Mouse (Mus musculus) intestine, embryonic 15.5 days (tissue): Measurements from ENCODE around the gene Nynrin. TPM values are rescaled to one million over a fixed set of nuclear protein-coding genes. Genes with fewer than 3 reads are reported as not detected.

ENCODE experiments used
- ATAC-seq: fragments of 200-750 bp; cut with Nextera tagmentation; 2 replicates; pipeline ENCODE4 v1.8.0; 2017; ENCODE audit warnings: moderate TSS enrichment, moderate library complexity
- H3K27ac ChIP-seq: fragments of 300-500 bp; sonication (generic); 2 replicates; pipeline ENCODE4 v1.5.1; 2015; ENCODE audit warnings: mild to moderate bottlenecking, inconsistent platforms
- H3K27me3 ChIP-seq: fragments of 300-500 bp; sonication (generic); replicated peaks from 2 replicates; pipeline ENCODE4 v1.6.1; 2015; ENCODE audit warnings: inconsistent platforms
- H3K36me3 ChIP-seq: fragments of 300-500 bp; sonication (generic); 2 replicates; pipeline ENCODE4 v1.6.1; 2015; ENCODE audit warnings: inconsistent platforms
- H3K4me1 ChIP-seq: fragments of 300-500 bp; sonication (generic); replicated peaks from 2 replicates; pipeline ENCODE4 v1.6.1; 2015; ENCODE audit warnings: inconsistent platforms
- H3K4me2 ChIP-seq: fragments of 300-500 bp; sonication (generic); replicated peaks from 2 replicates; pipeline ENCODE4 v1.6.1; 2015; ENCODE audit warnings: mild to moderate bottlenecking, inconsistent platforms
- H3K4me3 ChIP-seq: fragments of 300-500 bp; sonication (generic); replicated peaks from 2 replicates; pipeline ENCODE4 v1.5.1; 2015; ENCODE audit warnings: inconsistent platforms
- H3K9ac ChIP-seq: fragments of 300-500 bp; sonication (generic); 2 replicates; pipeline ENCODE4 v1.6.1; 2015; ENCODE audit warnings: inconsistent platforms
- H3K9me3 ChIP-seq: fragments of 300-500 bp; sonication (generic); 2 replicates; pipeline ENCODE4 v1.6.1; 2016; ENCODE audit warnings: inconsistent platforms
- WGBS: fragments of 180-500 bp; shearing (Covaris S2); methylation state at CpG from one replicate; pipeline ENCODE4 v1.1.7; 2015; 5-methylcytosine and 5-hydroxymethylcytosine counted together
- polyA plus RNA-seq: library from polyadenylated mRNA; unstranded; fragments of >200 nt; fragmentation: Nextera tagmentation; extraction: Ambion mirVana; gene quantifications from 2 replicates; pipeline ENCODE4 v1.2.1, GENCODE M21; 2015

The Nynrin gene
- polyA plus RNA-seq, 1 experiment from 2014 or later, result 18.3 TPM

DNA sequence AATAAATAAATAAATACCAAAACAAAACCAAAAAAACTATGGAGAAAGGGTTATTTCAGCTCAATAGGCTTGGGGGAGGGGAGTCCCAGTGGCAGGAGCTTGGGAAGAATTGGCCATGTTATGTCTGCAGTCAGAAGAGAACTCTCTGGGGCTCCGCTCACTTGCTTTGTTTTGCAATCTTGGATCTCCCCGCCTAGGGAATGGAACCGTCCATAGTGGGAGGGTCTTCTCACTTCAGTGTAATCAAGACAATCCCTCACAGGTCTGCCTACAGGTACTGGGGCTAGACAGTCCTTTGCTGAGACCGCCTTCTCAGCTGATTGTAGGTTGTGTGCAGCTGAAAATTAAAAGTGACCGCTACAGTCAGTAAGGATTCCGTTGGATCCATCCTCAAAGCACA, 15.7 kb downstream of the Nynrin start:
- peaks cover 10% of the 10 kb centered on the region for H3K4me1 ChIP-seq
- H3K4me3 ChIP-seq, result no peak overlapping the region
- H3K27me3 ChIP-seq, result no peaks in the 10 kb centered on the region
- ATAC-seq, result no peak
- WGBS, result 93% methylated on average over 6 of the region's 6 CpGs
- H3K4me2 ChIP-seq, result no peak overlapping the region
- H3K9ac ChIP-seq, result no peak overlapping the region
- peaks cover 57% of the 10 kb centered on the region for H3K36me3 ChIP-seq
- H3K9me3 ChIP-seq, result no peaks in the 10 kb centered on the region
- no peak overlapping the region for H3K27ac ChIP-seq

DNA sequence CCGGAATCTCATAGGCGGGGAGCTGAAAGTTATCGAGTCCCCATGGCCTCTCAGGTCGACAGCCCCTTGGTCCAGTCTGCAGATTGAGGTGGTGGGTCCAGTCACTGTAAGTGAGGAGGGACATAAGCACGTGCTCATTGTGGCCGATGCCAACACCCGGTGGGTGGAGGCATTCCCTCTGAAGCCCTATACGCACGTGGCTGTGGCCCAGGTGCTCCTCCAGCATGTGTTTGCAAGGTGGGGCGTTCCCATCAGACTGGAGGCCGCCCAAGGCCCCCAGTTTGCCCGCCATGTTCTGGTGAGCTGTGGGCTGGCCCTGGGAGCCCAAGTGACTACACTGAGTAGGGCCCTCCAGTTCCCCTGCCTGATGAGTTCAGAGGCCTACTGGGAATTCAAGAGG, 18.2 kb downstream of the Nynrin start:
- Histone ChIP-seq H3K4me1 (peaks cover 10% of the 10 kb centered on the region), H3K27ac (no peak overlapping the region), H3K4me3 (no peak overlapping the region), H3K9me3 (no peaks in the 10 kb centered on the region), H3K4me2 (no peak overlapping the region), H3K36me3 (peaks cover 40% of the 10 kb centered on the region), H3K27me3 (no peaks in the 10 kb centered on the region), H3K9ac (no peak overlapping the region)
- no peak for ATAC-seq
- WGBS, result 86% methylated on average over 12 of the region's 12 CpGs

DNA sequence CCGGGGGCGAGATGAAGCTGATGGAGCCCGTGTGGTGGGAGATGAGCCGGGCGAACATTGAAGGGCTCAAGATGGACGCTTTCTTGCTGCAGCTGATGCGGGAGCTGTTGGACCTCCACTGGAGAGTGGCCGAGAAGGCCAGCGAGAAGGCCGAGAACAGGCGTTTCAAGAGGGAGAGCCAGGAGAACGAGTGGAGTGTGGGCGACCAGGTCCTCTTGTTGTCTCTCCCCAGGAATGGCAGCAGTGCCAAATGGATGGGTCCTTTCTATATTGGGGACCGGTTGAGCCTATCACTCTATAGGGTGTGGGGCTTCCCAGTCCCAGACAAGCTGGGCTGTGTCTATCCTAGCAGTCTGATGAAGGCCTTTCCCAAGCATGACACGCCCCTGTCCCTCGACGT, 18.7 kb downstream of the Nynrin start:
- WGBS, result 85% methylated on average over 17 of the region's 17 CpGs
- Histone ChIP-seq H3K36me3 (peaks cover 40% of the 10 kb centered on the region), H3K4me2 (no peak overlapping the region)

DNA sequence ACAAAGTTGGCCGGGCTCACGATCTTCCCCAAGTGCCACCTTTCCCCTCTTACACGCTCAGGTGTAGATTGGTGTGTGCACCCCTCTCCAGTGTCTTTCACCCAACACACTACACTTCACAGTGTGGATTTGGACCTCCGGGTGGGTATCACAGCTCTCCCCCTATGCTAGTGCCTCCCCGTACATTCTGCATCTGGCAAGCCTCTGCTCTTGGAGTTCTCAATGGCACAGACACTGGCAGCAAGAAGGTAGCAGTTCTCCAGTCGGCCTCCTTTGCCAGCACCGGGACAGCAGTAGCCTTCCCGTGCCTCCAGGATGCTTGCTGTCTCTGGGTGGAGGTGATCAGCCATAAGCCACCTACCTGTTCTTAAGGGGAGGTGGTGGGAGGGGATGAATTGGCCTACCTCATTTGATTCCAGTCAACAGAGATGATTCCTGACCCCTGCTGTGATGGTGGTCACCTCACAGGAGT, 19.5 kb downstream of the Nynrin start:
- no peak overlapping the region for H3K27ac ChIP-seq
- no peak overlapping the region for H3K4me3 ChIP-seq
- peak; percentile 11; the same call in 1 of the 2 replicates for ATAC-seq
- WGBS, result 87% methylated on average over 8 of the region's 8 CpGs
- no peak overlapping the region for H3K9ac ChIP-seq
- H3K36me3 ChIP-seq, result peaks cover 33% of the 10 kb centered on the region
- peaks cover 15% of the 10 kb centered on the region for H3K4me1 ChIP-seq
- no peak overlapping the region; the same call in 1 of the 2 replicates for H3K4me2 ChIP-seq
- no peaks in the 10 kb centered on the region for H3K9me3 ChIP-seq
- H3K27me3 ChIP-seq, result no peaks in the 10 kb centered on the region

More for the DNA sequence above, 18.7 kb downstream of the Nynrin start:
- no peaks in the 10 kb centered on the region for H3K27me3 ChIP-seq
- H3K4me1 ChIP-seq, result peaks cover 10% of the 10 kb centered on the region
- no peaks in the 10 kb centered on the region for H3K9me3 ChIP-seq
- ATAC-seq, result peak; percentile 37; the same call in 1 of the 2 replicates
- H3K27ac ChIP-seq, result no peak overlapping the region
- no peak overlapping the region for H3K9ac ChIP-seq
- H3K4me3 ChIP-seq, result no peak overlapping the region

DNA sequence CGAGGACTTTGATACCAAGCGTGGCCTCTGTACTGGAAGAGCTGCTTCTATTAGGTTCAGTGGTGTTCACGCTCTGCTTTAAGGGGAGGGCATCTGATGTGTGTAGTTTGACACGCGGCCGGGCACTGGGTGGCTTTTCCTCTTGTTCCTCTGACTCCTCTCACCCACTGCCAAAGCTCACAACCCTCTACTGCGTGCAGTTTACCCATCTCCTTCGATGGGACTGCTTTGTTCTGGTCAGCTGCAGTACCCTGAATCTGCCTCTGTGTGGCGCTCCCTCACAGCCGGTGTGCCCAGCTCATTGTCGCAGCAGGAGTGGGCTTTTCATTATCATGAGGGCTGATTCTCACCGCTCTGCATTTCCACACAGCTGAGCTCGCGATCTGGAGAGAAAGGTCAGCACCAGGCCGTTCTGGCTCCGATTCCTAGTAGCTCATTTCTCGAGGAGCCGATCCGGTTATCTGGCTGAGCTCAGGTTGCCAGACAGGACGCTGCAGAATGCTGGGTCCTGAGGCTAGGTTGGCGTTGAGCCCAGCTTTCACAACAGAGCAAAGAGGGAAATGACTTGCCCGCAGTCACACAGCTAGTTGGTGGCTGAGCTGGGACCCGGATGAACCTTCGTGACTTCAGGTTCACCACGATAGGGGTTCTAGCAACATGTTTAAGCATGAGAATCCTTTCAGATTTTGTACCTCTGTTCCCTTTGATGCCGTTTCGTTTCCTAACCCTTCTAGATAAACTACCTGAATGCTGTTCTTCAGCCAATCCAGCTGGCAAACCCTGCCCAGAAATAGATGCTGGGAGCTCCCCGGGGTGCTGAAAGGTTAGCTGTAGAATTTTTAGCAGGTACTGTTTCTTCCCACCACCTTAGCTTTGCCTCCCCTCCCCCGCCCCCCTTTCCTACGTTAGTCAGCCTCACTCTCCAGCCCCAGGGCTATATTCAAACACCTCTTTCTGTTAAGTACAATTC, 20.2 kb downstream of the Nynrin start:
- Histone ChIP-seq H3K27me3 (no peaks in the 10 kb centered on the region), H3K4me2 (peak overlapping the region; percentile 52), H3K4me3 (peak overlapping the region; percentile 12), H3K9ac (no peak overlapping the region), H3K4me1 (peaks cover 15% of the 10 kb centered on the region), H3K36me3 (peaks cover 27% of the 10 kb centered on the region), H3K9me3 (no peaks in the 10 kb centered on the region), H3K27ac (no peak overlapping the region)
- ATAC-seq, result peak; percentile 69
- 14% methylated on average over 30 of the region's 30 CpGs for WGBS

DNA sequence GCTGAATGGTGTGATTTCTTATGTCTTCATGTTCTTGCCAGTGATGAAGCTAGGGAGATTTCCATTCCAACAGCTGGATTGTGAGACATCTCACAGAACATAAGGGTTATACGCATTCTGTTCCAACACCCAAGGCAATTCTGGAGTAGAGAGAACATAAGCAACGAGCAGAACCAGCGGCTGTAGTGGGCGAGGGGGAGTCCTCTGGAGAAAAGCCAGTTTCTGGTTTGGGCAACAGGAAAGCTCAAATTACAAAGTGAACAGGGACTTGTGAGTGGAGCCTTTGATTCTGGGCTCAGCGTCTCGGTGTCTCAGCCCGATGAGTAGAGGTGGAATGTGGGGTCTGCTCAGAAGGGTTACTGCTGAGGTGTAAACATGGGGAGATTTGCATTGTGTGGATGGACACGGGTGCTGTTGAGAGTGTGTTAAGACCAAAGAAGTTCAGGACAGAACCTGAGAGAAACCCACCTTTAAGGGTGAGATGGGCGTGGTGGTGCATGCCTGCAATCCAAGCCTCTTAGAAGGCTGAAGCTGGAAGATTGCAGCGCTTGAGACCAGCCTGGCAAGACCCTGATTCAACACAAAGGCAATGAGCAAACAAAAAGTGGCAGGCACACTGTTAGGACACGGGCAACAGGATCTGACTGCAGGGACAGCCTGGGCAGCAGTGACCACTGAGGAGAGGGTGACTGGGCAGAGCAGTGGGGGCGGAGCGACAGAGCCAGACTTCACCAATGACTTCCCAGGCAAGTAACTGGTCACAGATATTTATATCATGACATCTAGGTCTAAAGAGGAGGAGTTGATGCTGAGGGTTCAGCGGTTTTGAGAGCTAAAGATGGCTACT, 23.9 kb downstream of the Nynrin start:
- 0 out of 2 replicates have a peak, but pooled peaks cover 2% of the 10 kb centered on the region for H3K36me3 ChIP-seq
- no peak overlapping the region for H3K4me3 ChIP-seq
- WGBS, result 9% methylated on average over 14 of the region's 14 CpGs
- no peak overlapping the region for H3K27ac ChIP-seq
- ATAC-seq, result no peak
- H3K27me3 ChIP-seq, result no peaks in the 10 kb centered on the region
- H3K9me3 ChIP-seq, result no peaks in the 10 kb centered on the region
- H3K9ac ChIP-seq, result peak overlapping the region; percentile 15; the same call in 1 of the 2 replicates
- H3K4me2 ChIP-seq, result peak overlapping the region; percentile 28; the same call in 1 of the 2 replicates
- H3K4me1 ChIP-seq, result peaks cover 21% of the 10 kb centered on the region

DNA sequence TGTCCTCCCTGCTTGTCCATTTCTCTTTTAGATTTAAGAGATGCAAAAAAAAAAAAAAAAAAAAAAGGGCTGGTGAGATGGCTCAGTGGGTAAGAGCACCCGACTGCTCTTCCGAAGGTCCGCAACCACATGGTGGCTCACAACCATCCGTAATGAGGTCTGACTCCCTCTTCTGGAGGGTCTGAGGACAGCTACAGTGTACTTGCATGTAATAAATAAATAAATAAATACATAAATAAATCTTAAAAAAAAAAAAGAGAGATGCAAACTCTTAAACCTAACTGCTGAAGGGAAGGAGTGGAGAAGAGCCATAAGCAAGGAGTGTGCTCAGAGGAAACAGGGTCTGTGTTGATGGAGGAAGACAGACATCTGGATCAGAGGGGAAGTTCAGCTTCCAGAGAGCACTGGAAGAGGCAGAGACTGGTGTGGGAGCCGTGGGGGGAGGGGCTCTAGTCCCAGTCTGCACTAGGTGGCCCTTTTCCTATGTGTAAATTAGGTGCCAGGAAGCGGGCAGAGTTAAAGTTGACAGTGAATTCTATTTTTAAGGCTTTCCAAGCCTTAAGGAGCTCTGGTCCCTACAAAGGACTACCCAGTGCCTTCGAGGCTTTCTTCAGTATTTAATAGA, 24.6 kb downstream of the Nynrin start:
- Histone ChIP-seq H3K9me3 (no peaks in the 10 kb centered on the region), H3K9ac (no peak overlapping the region), H3K4me2 (no peak overlapping the region), H3K36me3 (no peaks in the 10 kb centered on the region), H3K27me3 (no peaks in the 10 kb centered on the region), H3K4me3 (no peak overlapping the region), H3K27ac (no peak overlapping the region), H3K4me1 (peaks cover 22% of the 10 kb centered on the region)
- 35% methylated on average over 7 of the region's 7 CpGs for WGBS
- ATAC-seq, result no peak

DNA sequence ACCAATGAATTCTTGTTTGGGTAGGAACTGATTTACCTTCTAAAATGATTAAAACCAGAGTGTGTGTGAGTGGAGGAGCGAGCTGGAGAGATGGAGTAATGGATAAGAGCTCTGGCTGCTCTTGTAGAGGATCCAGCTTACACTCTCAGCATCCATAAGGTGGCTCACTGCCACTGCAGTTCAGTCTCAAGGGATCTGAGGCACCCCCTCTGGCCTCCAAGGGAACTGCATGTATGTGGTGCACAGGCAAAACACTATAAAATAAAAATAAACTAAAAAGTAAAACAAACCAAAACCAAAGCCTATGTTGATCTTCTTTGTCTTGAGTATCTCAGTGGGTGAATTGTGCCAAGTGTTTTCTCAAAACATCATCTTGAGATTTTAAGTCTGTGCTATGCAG, 25.8 kb downstream of the Nynrin start:
- Histone ChIP-seq H3K9ac (no peak overlapping the region), H3K27me3 (no peaks in the 10 kb centered on the region), H3K4me1 (peaks cover 27% of the 10 kb centered on the region), H3K9me3 (no peaks in the 10 kb centered on the region), H3K4me2 (no peak overlapping the region), H3K36me3 (no peaks in the 10 kb centered on the region), H3K27ac (no peak overlapping the region), H3K4me3 (no peak overlapping the region)
- ATAC-seq, result no peak
- 46% methylated on average over 1 of the region's 1 CpGs for WGBS

DNA sequence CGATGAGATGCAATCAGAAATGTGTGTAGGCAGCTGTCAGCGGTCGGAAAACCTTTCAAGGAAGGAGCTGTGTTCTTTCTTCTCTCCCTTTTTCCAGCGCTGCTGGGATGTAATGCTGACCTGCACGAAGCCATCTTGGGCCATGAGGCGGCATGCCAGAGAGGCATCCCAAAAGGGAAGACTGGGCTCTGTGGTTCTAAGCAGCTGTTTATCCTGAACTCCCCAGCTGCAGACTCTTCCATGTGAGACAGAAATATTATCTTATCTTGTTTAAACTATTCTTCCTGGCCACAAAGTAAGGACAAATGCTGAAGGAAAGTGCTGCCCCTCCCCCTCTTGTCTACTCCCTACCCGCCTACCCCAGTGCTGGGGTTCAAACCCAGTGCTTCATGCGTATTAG, 27.2 kb downstream of the Nynrin start:
- no peak for ATAC-seq
- Histone ChIP-seq H3K4me3 (no peak overlapping the region), H3K4me2 (no peak overlapping the region), H3K4me1 (peaks cover 30% of the 10 kb centered on the region), H3K27me3 (no peaks in the 10 kb centered on the region), H3K9ac (no peak overlapping the region), H3K36me3 (no peaks in the 10 kb centered on the region), H3K27ac (no peak overlapping the region), H3K9me3 (no peaks in the 10 kb centered on the region)
- WGBS, result 74% methylated on average over 8 of the region's 8 CpGs

DNA sequence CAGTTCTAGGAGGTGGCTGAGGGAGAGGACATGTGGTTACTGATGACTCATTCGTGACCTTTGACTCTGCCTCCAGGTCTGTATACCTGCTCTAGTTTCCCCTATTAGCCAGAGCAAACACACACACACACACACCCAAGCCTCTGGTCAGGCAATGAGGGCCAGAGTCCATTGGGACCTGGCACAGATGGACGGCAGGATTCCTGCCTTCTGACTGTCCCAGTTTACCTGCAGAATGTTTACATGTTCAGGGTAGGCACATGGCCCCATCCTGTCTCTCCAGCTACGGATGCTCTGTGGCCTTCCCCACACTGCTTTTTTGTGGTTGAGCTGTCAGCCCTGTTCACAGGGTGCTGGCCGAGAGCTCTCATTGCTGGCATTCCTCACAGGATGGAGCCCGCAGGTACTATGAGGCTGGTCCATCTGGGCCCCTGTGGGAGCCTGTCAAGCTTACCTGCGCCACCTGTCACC, 28.4 kb downstream of the Nynrin start:
- peak overlapping the region; percentile 66 for H3K27ac ChIP-seq
- WGBS, result 34% methylated on average over 6 of the region's 6 CpGs
- H3K27me3 ChIP-seq, result no peaks in the 10 kb centered on the region
- peaks cover 41% of the 10 kb centered on the region for H3K4me1 ChIP-seq
- ATAC-seq, result peak; percentile 65
- H3K4me3 ChIP-seq, result no peak overlapping the region
- H3K9ac ChIP-seq, result peak overlapping the region; percentile 3; the same call in 1 of the 2 replicates
- peaks cover 10% of the 10 kb centered on the region; the same call in 1 of the 2 replicates for H3K36me3 ChIP-seq
- peak overlapping the region; percentile 24; the same call in 1 of the 2 replicates for H3K4me2 ChIP-seq
- no peaks in the 10 kb centered on the region for H3K9me3 ChIP-seq

DNA sequence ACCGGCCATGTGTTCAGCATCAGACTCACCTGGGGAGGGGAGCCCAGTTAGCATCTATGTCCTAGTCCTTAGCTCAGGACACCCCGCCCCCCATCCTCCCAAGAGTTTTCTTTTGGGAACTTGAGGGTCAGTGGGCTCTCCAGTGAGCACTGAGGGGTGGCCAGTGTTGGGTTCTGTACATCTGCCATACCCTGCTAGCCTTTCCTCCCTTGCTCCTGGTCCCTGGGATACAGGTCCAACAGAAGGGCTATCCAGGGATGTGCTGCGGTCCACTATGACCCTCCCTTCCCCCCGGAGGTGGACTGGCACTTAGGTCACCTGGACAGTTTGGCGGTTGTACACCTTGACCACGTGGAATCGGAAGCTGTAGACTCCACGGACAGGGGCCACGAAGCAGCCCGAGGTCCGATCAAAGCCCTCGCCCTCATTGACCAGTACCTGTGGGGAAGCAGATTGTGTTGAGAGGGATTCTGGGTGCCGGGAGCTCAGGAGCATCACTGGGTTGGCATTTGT, 29.4 kb downstream of the Nynrin start:
- Histone ChIP-seq H3K27ac (0 out of 2 replicates have a peak overlapping the region, but pooled peaks have one; percentile 66), H3K4me1 (peaks cover 39% of the 10 kb centered on the region), H3K36me3 (peaks cover 19% of the 10 kb centered on the region), H3K27me3 (no peaks in the 10 kb centered on the region), H3K9ac (no peak overlapping the region), H3K4me2 (no peak overlapping the region), H3K4me3 (no peak overlapping the region), H3K9me3 (no peaks in the 10 kb centered on the region)
- 92% methylated on average over 13 of the region's 13 CpGs for WGBS
- ATAC-seq, result no peak
